Mouse (Mus musculus): Measurements from ENCODE around the gene Upp2. TPM values are rescaled to one million over a fixed set of nuclear protein-coding genes. Genes with fewer than 3 reads are reported as not detected.
A peak's percentile ranks its signal among the peaks of the same experiment; 100 is the strongest.

Upp2 gene
- polyA plus RNA-seq, 1 experiment from 2014 or later: 11.7 TPM

DNA sequence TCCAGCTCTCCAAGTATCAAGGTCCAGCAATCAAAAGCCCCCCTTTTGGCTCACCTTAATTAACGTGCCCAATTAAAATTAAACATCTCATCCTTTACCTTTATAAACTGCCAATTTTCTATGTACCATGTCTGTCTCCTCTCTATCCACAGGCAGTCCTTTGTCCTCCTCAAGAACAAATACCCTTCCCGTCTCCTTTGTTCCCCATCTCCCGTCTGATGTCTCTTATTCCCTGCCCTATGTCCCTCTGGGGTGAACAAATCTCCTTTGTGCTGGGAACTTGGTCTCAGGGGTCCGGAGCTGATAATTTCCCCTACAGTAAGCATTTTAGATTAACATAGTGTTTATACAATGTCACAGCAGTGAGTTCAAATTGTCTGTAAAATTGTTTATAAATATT, 230.4 kb downstream of the Upp2 start:
- H3K9me3 ChIP-seq (ENCODE audit: control insufficient read depth, low read length): no peaks in the 10 kb centered on the region
- no peak for ATAC-seq
- 24% methylated on average over 4 of the region's 4 CpGs for WGBS
- H3K27ac ChIP-seq (ENCODE audit: low read length): no peak overlapping the region
- no peaks in the 10 kb centered on the region for H3K36me3 ChIP-seq (ENCODE audit: control insufficient read depth, insufficient read depth)
- no peaks in the 10 kb centered on the region for H3K27me3 ChIP-seq (replicated peaks; ENCODE audit: control insufficient read depth, insufficient read depth, low read length)
- H3K9ac ChIP-seq (replicated peaks; ENCODE audit: low read depth, low read length): no peak overlapping the region
- no peaks in the 10 kb centered on the region for H3K4me1 ChIP-seq (replicated peaks; ENCODE audit: control insufficient read depth, insufficient read depth, low read length)
- no peak overlapping the region for H3K4me3 ChIP-seq (replicated peaks; ENCODE audit: low read length)
- H3K4me2 ChIP-seq (ENCODE audit: low read length): no peak overlapping the region

DNA sequence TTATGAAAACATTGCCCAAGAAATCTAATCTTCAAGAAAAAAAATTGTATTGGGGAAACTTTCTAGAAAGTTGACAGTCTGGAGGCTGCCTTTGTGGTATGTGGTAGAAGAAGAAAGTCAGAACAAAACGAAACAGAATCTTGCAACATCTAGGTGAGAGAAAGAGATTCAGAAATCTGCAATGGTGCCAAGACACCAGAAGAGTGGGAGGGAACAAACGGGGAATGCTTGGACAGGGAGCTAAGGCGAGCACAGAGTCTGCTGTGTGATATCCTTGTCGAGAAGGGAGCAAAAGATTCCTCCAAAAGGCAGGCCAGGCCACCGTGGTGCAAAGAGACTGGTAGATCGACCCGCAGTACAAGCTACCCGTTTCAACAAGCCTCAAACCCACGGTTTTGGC, 232.0 kb downstream of the Upp2 start:
- Histone ChIP-seq H3K9me3 (ENCODE audit: control insufficient read depth, low read length) (no peaks in the 10 kb centered on the region), H3K4me3 (replicated peaks; ENCODE audit: low read length) (no peak overlapping the region), H3K36me3 (ENCODE audit: control insufficient read depth, insufficient read depth) (no peaks in the 10 kb centered on the region), H3K9ac (replicated peaks; ENCODE audit: low read depth, low read length) (no peak overlapping the region), H3K27ac (ENCODE audit: low read length) (no peak overlapping the region), H3K4me1 (replicated peaks; ENCODE audit: control insufficient read depth, insufficient read depth, low read length) (no peaks in the 10 kb centered on the region), H3K4me2 (ENCODE audit: low read length) (no peak overlapping the region), H3K27me3 (replicated peaks; ENCODE audit: control insufficient read depth, insufficient read depth, low read length) (no peaks in the 10 kb centered on the region)
- ATAC-seq: no peak
- 81% methylated on average over 9 of the region's 9 CpGs for WGBS

DNA sequence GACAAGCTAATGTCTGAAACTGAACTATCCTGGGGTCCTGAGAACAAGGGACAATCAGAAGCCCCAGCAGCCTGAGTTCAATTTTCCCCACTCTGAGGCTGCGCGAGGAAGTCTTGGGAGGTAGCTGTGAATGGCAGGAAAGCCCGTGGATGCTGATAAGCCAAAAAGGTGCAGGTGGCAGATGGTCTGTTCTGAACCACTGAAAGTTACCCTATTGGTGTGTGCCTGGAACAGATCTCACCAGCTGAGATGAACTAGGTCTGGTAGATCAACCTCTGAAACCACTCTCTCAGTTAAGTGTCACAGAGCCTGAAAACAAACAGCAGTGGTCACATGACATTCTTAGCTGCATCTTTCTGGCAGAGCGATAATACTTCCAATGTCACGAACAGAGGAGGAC, 232.5 kb downstream of the Upp2 start:
- Histone ChIP-seq H3K27ac (ENCODE audit: low read length) (no peak overlapping the region), H3K4me3 (replicated peaks; ENCODE audit: low read length) (no peak overlapping the region), H3K9ac (replicated peaks; ENCODE audit: low read depth, low read length) (no peak overlapping the region), H3K9me3 (ENCODE audit: control insufficient read depth, low read length) (no peaks in the 10 kb centered on the region), H3K27me3 (replicated peaks; ENCODE audit: control insufficient read depth, insufficient read depth, low read length) (no peaks in the 10 kb centered on the region), H3K4me1 (replicated peaks; ENCODE audit: control insufficient read depth, insufficient read depth, low read length) (no peaks in the 10 kb centered on the region), H3K4me2 (ENCODE audit: low read length) (no peak overlapping the region), H3K36me3 (ENCODE audit: control insufficient read depth, insufficient read depth) (no peaks in the 10 kb centered on the region)
- 91% methylated on average over 5 of the region's 5 CpGs for WGBS
- no peak for ATAC-seq

DNA sequence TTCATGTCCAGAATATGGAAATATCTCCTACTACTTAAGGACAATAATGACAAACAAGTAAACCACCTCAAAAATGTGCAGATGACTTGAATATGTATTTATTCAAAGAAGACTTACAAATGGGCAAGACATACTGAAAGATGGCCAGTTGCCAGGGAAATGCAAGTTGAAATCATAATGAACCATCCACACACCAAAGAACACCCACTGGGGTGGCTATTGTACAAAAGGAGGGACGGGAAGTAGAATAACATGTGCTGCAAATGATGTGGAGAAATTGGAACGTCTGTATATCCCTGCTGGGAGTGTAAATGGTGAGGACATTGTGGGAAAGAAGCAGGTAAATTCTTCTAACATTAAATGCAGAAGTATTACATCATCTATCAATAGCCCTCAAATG, 245.8 kb downstream of the Upp2 start:
- WGBS: 4% methylated on average over 2 of the region's 2 CpGs
- H3K27me3 ChIP-seq (replicated peaks; ENCODE audit: control insufficient read depth, insufficient read depth, low read length): no peaks in the 10 kb centered on the region
- no peaks in the 10 kb centered on the region for H3K9me3 ChIP-seq (ENCODE audit: control insufficient read depth, low read length)
- H3K36me3 ChIP-seq (ENCODE audit: control insufficient read depth, insufficient read depth): no peaks in the 10 kb centered on the region
- H3K4me3 ChIP-seq (replicated peaks; ENCODE audit: low read length): no peak overlapping the region
- H3K9ac ChIP-seq (replicated peaks; ENCODE audit: low read depth, low read length): no peak overlapping the region
- no peak for ATAC-seq
- no peak overlapping the region for H3K27ac ChIP-seq (ENCODE audit: low read length)
- H3K4me1 ChIP-seq (replicated peaks; ENCODE audit: control insufficient read depth, insufficient read depth, low read length): no peaks in the 10 kb centered on the region
- no peak overlapping the region for H3K4me2 ChIP-seq (ENCODE audit: low read length)

- no peaks in the 10 kb centered on the region for H3K4me1 ChIP-seq (replicated peaks; ENCODE audit: control insufficient read depth, insufficient read depth, low read length)
- H3K27ac ChIP-seq (ENCODE audit: low read length): no peak overlapping the region
- H3K36me3 ChIP-seq (ENCODE audit: control insufficient read depth, insufficient read depth): no peaks in the 10 kb centered on the region
- no peak overlapping the region for H3K9ac ChIP-seq (replicated peaks; ENCODE audit: low read depth, low read length)
- no peaks in the 10 kb centered on the region for H3K27me3 ChIP-seq (replicated peaks; ENCODE audit: control insufficient read depth, insufficient read depth, low read length)
- ATAC-seq: no peak
- H3K4me3 ChIP-seq (replicated peaks; ENCODE audit: low read length): no peak overlapping the region
- 73% methylated on average over 3 of the region's 3 CpGs for WGBS
- H3K4me2 ChIP-seq (ENCODE audit: low read length): no peak overlapping the region
- no peaks in the 10 kb centered on the region for H3K9me3 ChIP-seq (ENCODE audit: control insufficient read depth, low read length)
These were observed 262.0 kb downstream of the Upp2 start for GRCm38 (mm10) chr2:58828910-58829600.

DNA sequence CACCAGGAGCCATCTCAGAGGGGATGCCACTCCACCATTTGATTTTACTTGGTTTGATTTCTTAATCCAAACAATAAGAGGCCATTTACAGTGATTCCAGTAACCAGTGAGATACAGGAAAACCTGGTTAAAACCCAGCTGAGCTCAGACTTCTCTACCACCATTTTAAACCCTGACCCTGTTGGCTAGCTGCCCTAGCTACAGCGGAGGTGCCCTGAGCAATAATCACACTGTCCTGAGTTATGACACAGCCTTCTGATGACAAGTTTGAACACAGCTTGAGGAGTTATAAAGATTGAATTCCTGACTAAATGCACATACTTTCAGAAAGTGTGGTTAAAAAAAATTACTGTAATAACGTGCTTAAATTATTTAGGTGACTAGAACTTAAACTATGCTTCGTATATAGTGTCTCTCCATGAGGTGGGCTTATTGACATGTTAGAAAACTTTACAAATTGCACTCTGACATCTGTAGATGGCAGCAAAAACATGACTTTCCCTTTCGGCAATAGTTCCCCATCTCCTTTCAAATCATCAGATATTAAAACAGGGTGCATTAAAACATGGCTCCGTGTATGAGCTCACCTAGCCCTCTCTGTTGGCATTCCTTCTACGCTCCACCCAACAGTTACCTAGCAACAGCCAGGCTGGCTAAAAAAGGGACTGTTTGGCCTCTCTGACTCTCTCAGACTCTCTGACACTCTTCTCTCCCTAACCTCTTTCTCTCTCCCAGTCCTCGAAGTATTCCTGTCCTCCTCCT, 263.1 kb downstream of the Upp2 start:
- 0 out of 2 replicates have a peak, but pooled peaks cover 2% of the 10 kb centered on the region for H3K4me1 ChIP-seq (replicated peaks; ENCODE audit: control insufficient read depth, insufficient read depth, low read length)
- H3K4me2 ChIP-seq (ENCODE audit: low read length): no peak overlapping the region
- H3K9me3 ChIP-seq (ENCODE audit: control insufficient read depth, low read length): no peaks in the 10 kb centered on the region
- no peak overlapping the region for H3K4me3 ChIP-seq (replicated peaks; ENCODE audit: low read length)
- H3K27ac ChIP-seq (ENCODE audit: low read length): no peak overlapping the region
- no peaks in the 10 kb centered on the region for H3K27me3 ChIP-seq (replicated peaks; ENCODE audit: control insufficient read depth, insufficient read depth, low read length)
- WGBS: 66% methylated on average over 7 of the region's 7 CpGs
- ATAC-seq: peak; percentile 49; the same call in 1 of the 2 replicates
- no peak overlapping the region for H3K9ac ChIP-seq (replicated peaks; ENCODE audit: low read depth, low read length)
- H3K36me3 ChIP-seq (ENCODE audit: control insufficient read depth, insufficient read depth): no peaks in the 10 kb centered on the region

DNA sequence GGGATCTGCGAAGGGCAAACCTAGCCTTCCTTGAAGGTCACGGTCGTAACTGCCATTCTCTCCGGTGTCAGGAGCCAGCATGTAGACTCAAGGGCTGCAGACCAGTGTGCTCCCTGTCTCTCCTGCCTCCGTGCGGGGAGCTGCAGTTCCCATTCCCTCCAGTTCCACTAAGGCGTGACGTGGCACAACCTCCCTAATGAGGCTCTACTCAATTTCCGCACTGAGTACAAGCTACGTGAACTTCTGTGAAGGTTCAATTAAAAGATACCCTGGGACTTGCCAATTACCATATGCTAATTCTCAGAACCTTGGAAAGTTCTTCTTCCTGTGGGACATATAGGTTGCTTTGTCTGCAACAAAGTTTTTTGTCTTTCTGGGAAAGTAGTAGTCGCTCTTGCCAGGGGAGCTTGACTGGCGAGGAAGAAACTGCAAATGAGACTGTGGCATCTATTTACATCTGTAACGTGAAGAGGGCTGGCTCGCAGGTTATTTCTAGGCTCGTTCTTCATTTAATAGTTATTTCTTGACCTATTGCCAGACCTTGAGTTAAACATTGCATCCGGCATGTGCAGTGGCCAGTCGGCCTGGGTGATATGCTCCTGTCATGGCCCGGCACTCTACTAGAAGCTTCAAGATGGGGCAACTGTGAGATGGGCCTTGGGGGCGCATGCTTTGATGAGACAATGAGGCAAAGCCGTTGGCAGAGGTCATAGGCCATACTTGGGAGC, 265.3 kb downstream of the Upp2 start:
- Histone ChIP-seq H3K4me1 (replicated peaks; ENCODE audit: control insufficient read depth, insufficient read depth, low read length) (0 out of 2 replicates have a peak, but pooled peaks cover 2% of the 10 kb centered on the region), H3K4me2 (ENCODE audit: low read length) (no peak overlapping the region), H3K9me3 (ENCODE audit: control insufficient read depth, low read length) (no peaks in the 10 kb centered on the region), H3K4me3 (replicated peaks; ENCODE audit: low read length) (no peak overlapping the region), H3K36me3 (ENCODE audit: control insufficient read depth, insufficient read depth) (no peaks in the 10 kb centered on the region), H3K27ac (ENCODE audit: low read length) (no peak overlapping the region), H3K9ac (replicated peaks; ENCODE audit: low read depth, low read length) (no peak overlapping the region), H3K27me3 (replicated peaks; ENCODE audit: control insufficient read depth, insufficient read depth, low read length) (no peaks in the 10 kb centered on the region)
- 78% methylated on average over 20 of the region's 20 CpGs for whole genome bisulfite sequencing
- ATAC-seq: no peak

GRCm38 (mm10) chr2:58841021-58841420, 273.9 kb downstream of the Upp2 start:
- no peak for ATAC-seq
- 82% methylated on average over 3 of the region's 3 CpGs for WGBS

DNA sequence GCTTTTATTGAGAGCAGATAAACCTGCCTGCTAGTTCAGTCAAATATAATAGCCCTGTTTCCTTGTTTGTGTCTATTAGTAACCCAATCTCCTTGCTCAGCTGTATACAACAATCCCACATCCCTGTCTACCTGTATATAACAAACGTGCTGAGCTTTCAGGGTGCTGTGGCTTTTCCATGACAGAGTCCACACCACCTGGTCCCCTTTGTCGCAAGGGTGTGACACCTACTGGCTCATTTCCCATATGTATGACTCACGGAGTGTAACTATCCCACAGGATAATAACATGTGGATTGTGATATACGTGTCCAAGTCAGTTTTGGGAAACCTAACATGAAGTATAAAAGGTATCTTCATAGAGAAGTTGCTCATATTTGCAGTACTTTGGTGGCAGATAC, 275.3 kb downstream of the Upp2 start:
- no peaks in the 10 kb centered on the region for H3K27me3 ChIP-seq (replicated peaks; ENCODE audit: control insufficient read depth, insufficient read depth, low read length)
- H3K9me3 ChIP-seq (ENCODE audit: control insufficient read depth, low read length): no peaks in the 10 kb centered on the region
- no peak for ATAC-seq
- no peaks in the 10 kb centered on the region for H3K36me3 ChIP-seq (ENCODE audit: control insufficient read depth, insufficient read depth)
- no peak overlapping the region for H3K4me2 ChIP-seq (ENCODE audit: low read length)
- no peak overlapping the region for H3K27ac ChIP-seq (ENCODE audit: low read length)
- H3K9ac ChIP-seq (replicated peaks; ENCODE audit: low read depth, low read length): no peak overlapping the region
- 89% methylated on average over 4 of the region's 4 CpGs for WGBS
- H3K4me1 ChIP-seq (replicated peaks; ENCODE audit: control insufficient read depth, insufficient read depth, low read length): no peaks in the 10 kb centered on the region
- H3K4me3 ChIP-seq (replicated peaks; ENCODE audit: low read length): no peak overlapping the region

More at GRCm38 (mm10) chr2:58841021-58841420, 273.9 kb downstream of the Upp2 start:
- Histone ChIP-seq H3K36me3 (ENCODE audit: control insufficient read depth, insufficient read depth) (no peaks in the 10 kb centered on the region), H3K9ac (replicated peaks; ENCODE audit: low read depth, low read length) (no peak overlapping the region), H3K27me3 (replicated peaks; ENCODE audit: control insufficient read depth, insufficient read depth, low read length) (no peaks in the 10 kb centered on the region), H3K4me1 (replicated peaks; ENCODE audit: control insufficient read depth, insufficient read depth, low read length) (no peaks in the 10 kb centered on the region), H3K9me3 (ENCODE audit: control insufficient read depth, low read length) (no peaks in the 10 kb centered on the region), H3K4me3 (replicated peaks; ENCODE audit: low read length) (no peak overlapping the region), H3K27ac (ENCODE audit: low read length) (no peak overlapping the region), H3K4me2 (ENCODE audit: low read length) (no peak overlapping the region)

All from forebrain, embryonic 16.5 days (tissue).